Mouse (Mus musculus): ENCODE results near the gene Zfp697.
"Not testable (repeated sequence)": the region's sequence is repeated elsewhere in the genome, so short reads cannot be mapped to it uniquely, and the experiment has no call there.

Zfp697 gene

DNA sequence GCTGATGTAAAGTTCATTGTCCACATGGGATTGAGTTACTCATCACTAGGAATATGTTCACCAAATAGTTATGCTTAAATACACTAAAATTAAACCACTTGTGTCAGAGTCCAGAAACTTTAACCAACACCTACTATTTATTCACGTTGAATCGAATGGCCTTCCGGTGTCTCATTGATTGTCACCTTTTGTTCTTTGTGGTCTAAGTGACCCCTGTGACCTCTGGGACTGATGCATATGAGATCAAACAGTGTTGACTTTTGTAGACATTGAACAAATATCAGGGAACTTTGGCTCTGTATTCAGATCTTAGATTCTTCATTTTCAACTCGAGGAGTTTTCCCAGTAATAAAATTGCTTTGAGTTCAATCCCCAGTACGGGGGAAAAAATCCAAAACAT, 125.0 kb downstream of the Zfp697 start:
- DNase-seq (ENCODE audit: low read depth, low spot score): not testable (repeated sequence)

DNA sequence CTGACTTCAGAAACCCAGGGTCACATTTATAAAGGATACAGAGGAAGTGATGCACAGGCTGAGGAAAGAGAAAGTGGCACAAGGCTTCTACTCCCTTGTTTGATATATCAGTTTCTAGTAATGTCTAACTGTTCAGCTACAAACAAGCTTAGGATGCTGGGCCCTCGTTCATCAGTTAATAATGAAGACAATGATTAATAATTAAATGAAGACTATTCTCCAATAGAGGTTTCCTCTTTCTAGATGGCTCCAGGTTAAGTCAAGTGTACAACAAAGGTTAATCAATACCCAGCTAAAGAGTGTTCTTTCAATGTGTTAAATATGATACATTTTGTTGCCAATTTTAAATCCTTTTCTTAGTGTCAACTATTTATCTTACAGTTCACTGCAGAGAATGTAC, 128.2 kb downstream of the Zfp697 start, which contains the start of gene Hsd3b4:
Gene Hsd3b4, minus strand, starts transcription at position 101 of the 400 bp plus-strand sequence.
- DNase-seq (ENCODE audit: low read depth, low spot score): not testable (repeated sequence)

DNA sequence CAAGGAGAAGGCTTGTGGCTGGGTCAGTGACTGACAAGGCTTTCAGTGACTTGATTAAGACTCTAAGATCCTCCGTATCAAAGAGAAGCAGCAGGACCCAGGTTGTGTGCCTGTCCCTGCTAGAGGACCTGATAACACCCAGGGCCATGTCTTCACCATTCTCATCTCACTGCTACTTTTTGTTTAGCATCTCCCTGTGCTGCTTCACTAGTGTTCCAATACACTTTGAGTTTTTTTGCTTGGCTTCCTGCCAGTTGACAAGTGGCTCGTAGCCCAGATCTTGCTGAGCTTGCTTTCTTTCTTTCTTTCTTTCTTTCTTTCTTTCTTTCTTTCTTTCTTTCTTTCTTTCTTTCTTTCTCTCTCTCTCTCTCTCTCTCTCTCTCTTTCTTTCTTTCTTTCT, 140.5 kb downstream of the Zfp697 start:
- DNase-seq (ENCODE audit: low read depth, low spot score): not testable (repeated sequence)

DNA sequence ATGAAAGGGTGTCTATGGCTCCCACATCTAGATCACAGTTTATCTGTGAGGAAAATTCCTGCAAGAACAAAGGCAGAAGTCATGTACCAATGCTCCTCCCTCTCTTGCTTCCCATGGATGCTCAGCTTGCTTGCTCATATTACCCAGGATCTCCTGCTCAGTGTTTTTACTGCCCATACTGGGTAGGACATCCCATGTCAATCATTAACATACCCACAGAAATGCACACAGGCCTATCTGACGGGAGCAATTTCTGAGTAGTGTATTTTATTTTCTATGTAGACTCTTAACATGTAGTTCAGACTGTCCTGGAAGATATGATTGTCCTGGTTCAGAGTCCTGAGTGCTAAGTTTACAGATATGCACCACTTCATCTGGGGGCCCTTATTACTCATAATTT, 142.3 kb downstream of the Zfp697 start:
- DNase-seq (ENCODE audit: low read depth, low spot score): not testable (repeated sequence)

DNA sequence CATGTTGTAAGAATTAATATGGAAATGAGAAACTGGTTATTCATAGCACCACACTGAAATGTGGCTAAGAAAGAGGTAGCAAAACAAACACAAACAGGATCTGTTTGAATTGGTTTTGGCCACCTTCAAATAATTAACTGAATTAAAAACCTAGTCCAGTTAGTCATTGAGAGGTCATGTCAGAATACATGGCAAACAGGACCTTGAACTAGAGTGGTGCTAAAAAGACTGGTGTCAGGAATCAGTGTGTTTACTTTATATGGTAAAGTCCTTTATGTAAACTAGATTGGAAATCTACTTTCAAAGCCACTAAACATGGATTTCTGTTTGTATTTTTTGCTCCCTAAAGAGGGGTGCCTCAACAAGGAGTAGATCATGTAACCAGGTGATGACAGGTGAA, 142.7 kb downstream of the Zfp697 start:
- not testable (repeated sequence) for DNase-seq (ENCODE audit: low read depth, low spot score)

DNA sequence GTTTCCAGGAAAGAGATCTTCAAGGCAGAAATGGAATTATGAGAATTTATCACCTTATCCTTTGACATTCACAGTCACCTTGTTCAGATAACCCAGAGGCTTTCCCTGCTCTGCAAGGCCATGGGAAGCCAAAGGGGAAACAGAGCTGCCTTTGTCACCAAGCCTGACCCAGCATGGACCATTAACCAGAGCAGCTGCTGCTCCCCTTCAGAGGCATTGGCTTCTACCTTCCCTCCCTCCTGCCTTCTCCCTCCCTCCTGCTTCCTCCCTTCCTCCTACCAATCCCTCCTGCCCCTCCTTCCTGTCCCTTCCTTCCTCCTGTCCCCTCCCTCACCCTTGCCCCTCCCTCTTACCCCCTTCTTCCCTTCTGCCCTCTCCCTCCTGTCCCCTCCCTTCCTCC, 165.4 kb downstream of the Zfp697 start:
- not testable (repeated sequence) for DNase-seq (ENCODE audit: low read depth, low spot score)

DNA sequence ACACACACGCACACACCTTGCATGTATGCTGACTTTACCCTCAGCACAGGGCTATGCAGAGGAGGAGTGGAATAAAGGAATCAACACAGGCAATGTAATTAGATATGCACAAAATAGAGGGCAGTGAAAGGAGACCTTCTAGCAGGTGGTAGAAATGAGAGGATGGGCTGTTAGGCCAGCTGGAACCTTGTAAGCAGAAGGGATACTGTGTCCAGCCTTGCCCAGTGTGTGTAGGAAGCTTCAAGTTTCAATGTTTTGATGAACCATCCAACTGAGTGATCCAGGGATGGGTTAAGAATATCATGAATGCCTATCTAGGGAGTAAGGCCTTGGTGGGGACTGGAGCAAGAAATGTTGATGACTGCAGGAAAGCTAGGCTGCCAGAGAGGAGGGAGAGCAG, 166.2 kb downstream of the Zfp697 start:
- DNase-seq (ENCODE audit: low read depth, low spot score): not testable (repeated sequence)

DNA sequence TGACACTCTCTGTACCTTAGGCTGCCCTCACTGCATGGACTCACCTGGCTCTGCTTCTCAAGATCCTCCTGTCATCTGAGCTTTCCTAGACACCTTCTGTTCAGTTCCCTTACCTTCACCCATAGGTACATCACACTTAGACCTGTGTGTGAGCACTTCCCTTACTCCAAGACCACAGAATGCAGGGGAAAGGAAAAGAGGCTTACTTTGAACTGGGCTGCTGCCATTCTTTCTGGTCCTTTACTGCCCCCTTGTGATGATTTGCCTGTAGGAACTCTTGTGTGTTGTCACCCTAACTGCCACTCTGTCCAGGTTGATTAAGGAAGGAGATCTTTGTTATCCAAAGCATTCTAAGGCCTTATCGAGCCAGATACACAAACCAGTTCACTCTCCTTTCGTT, 168.0 kb downstream of the Zfp697 start:
- DNase-seq (ENCODE audit: low read depth, low spot score): not testable (repeated sequence)

DNA sequence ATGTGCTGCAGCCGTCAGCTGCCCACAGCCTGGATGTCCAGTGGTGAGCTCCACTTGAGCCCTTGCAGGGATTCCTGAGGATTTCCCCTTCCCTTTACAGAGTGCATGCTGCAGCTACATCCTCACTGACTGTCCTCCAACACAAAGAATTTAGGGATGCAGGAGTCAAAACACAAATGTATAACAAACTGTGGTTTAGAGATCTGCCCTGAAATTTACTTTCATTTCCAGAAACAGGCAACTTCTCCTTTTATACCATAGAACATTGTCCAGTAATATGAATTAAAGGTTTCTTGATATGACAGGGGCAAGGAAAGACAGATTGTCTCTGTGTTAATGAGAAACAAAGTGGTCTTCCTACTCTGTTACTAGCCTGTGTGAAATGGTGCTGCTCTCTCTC, 168.6 kb downstream of the Zfp697 start:
- DNase-seq (ENCODE audit: low read depth, low spot score): not testable (repeated sequence)

DNA sequence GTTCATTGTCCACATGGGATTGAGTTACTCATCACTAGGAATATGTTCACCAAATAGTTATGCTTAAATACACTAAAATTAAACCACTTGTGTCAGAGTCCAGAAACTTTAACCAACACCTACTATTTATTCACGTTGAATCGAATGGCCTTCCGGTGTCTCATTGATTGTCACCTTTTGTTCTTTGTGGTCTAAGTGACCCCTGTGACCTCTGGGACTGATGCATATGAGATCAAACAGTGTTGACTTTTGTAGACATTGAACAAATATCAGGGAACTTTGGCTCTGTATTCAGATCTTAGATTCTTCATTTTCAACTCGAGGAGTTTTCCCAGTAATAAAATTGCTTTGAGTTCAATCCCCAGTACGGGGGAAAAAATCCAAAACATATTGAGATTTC, 178.4 kb downstream of the Zfp697 start:
- not testable (repeated sequence) for DNase-seq (ENCODE audit: low read depth, low spot score)

DNA sequence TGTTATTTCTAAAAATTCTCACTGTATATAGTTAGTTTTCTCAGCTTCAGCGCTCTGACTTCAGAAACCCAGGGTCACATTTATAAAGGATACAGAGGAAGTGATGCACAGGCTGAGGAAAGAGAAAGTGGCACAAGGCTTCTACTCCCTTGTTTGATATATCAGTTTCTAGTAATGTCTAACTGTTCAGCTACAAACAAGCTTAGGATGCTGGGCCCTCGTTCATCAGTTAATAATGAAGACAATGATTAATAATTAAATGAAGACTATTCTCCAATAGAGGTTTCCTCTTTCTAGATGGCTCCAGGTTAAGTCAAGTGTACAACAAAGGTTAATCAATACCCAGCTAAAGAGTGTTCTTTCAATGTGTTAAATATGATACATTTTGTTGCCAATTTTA, 181.6 kb downstream of the Zfp697 start:
- not testable (repeated sequence) for DNase-seq (ENCODE audit: low read depth, low spot score)

DNA sequence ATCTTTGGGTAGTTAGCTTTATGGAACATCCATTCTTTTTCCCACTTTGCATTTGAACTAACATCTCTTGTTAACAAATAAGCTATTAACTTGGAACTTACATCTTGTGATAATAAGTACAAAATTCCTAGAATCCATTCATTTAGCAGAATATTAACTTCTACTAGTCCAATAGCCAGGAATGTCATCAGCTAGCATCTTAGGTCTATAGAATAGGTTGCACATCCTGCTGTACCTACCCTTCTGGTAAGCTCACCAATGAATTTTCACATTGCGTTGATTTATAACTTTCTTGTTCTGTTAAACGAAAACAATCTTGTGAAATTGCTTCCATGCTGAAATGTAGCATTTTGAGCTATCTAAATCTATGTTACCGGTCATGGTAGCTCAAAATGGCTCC, 182.6 kb downstream of the Zfp697 start:
- DNase-seq (ENCODE audit: low read depth, low spot score): not testable (repeated sequence)

DNA sequence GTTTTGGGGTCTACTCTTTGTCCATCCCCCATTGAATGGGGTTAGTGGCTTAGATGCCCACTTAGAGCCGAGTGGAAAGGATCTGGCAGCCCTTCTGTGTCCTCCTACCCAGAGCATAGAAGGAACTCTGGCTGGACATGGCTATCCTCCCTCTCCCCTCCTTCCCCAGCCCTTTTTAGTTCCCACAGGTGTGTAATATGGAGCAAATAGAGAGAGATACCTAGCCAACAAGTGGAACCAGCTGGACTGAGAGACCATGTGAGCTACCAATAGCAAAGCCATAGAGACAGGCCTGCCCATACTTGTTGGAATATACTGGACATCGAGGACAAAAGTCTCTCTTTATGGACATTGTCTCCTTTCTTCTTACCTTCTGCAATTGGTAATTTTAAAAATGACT, 185.5 kb downstream of the Zfp697 start:
- not testable (repeated sequence) for DNase-seq (ENCODE audit: low read depth, low spot score)

DNA sequence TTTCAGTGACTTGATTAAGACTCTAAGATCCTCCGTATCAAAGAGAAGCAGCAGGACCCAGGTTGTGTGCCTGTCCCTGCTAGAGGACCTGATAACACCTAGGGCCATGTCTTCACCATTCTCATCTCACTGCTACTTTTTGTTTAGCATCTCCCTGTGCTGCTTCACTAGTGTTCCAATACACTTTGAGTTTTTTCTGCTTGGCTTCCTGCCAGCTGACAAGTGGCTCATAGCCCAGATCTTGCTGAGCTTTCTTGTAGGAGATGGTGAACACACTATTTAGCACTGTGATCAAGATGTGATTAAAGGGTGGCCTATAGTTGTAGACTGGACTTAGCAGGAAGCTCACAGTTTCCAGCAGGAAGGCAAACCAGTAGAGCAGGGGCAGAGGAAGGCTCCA, 198.8 kb downstream of the Zfp697 start:
- not testable (repeated sequence) for DNase-seq (ENCODE audit: low read depth, low spot score)

DNA sequence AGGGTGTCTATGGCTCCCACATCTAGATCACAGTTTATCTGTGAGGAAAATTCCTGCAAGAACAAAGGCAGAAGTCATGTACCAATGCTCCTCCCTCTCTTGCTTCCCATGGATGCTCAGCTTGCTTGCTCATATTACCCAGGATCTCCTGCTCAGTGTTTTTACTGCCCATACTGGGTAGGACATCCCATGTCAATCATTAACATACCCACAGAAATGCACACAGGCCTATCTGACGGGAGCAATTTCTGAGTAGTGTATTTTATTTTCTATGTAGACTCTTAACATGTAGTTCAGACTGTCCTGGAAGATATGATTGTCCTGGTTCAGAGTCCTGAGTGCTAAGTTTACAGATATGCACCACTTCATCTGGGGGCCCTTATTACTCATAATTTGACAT, 199.9 kb downstream of the Zfp697 start:
- not testable (repeated sequence) for DNase-seq (ENCODE audit: low read depth, low spot score)

DNA sequence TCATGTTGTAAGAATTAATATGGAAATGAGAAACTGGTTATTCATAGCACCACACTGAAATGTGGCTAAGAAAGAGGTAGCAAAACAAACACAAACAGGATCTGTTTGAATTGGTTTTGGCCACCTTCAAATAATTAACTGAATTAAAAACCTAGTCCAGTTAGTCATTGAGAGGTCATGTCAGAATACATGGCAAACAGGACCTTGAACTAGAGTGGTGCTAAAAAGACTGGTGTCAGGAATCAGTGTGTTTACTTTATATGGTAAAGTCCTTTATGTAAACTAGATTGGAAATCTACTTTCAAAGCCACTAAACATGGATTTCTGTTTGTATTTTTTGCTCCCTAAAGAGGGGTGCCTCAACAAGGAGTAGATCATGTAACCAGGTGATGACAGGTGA, 200.4 kb downstream of the Zfp697 start:
- DNase-seq (ENCODE audit: low read depth, low spot score): not testable (repeated sequence)

DNA sequence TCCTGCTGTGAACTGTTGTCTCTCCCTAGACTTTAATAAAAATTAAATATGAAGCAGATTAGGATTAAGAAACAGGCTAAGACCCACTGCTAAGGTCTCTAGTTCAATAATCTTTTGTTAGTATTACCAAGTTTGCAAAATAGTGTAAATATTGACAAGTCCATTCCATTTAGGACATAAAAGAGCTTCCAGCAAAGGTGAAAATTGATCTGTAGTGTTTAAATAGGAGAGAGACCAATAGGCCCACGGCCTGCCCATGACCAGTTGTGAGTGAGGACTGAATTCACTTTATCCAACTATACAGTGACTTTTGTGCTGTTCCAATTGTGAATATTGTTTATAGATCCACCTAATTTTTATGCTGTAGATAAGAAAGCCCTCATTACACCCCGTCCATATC, 205.5 kb downstream of the Zfp697 start:
- no peak for DNase-seq (ENCODE audit: low read depth, low spot score)

DNA sequence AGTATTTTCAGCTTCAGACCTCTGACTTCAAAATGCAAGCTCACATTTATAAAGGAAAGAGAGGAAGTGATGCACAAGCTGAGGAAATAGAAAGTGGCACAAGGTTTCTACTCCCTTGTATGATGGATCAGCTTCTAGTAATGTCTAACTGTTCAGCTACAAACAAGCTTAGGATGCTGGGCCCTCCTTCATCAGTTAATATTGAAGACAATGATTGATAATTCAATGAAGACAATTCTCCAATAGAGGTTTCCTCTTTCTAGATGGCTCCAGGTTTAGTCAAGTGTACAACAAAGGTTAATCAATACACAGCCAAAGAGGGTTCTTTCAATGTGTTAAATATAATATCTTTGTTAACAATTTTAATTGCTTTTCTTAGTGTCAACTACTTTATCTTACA, 206.4 kb downstream of the Zfp697 start, which contains the start of gene Gm10681:
Gene Gm10681, minus strand, starts transcription at position 101 of the 400 bp plus-strand sequence.
- no peak for DNase-seq (ENCODE audit: low read depth, low spot score)

DNA sequence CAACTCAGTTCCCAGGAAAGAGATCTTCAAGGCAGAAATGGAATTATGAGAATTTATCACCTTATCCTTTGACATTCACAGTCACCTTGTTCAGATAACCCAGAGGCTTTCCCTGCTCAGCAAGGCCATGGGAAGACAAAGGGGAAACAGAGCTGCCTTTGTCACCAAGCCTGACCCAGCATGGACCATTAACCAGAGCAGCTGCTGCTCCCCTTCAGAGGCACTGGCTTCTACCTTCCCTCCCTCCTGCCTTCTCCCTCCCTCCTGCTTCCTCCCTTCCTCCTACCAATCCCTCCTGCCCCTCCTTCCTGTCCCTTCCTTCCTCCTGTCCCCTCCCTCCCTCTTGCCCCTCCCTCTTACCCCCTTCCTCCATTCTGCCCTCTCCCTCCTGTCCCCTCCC, 231.3 kb downstream of the Zfp697 start:
- not testable (repeated sequence) for DNase-seq (ENCODE audit: low read depth, low spot score)

DNA sequence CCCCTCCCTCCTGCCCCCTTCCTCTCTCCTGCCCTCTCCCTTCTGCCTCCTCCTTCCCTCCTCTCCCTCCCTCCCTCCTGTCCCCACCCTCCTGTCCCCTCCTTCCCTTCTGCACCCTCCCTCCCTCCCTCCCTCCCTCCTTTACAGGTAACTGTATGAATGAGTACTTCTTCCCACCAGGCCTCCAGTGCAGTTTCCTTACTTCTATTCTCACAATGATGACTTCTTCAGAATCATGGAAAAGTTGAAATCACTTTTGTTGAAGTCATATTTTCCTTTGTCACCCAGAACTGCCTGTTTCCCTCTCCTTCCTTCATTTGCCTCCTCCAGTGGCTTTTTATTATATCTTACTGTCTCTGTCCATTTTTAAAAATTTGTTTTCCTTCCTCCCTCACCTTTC, 231.7 kb downstream of the Zfp697 start:
- no peak for DNase-seq (ENCODE audit: low read depth, low spot score)

DNA sequence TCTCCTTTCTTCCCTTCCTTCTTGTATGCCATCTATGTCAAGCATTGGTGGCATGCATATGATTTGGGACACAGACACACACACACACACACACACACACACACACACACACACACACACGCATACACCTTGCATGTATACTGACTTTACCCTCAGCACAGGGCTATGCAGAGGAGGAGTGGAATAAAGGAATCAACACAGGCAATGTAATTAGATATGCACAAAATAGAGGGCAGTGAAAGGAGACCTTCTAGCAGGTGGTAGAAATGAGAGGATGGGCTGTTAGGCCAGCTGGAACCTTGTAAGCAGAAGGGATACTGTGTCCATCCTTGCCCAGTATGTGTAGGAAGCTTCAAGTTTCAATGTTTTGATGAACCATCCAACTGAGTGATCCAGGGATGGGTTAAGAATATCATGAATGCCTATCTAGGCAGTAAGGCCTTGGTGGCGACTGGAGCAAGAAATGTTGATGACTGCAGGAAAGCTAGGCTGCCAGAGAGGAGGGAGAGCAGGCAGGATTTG, 232.2 kb downstream of the Zfp697 start:
- not testable (repeated sequence) for DNase-seq (ENCODE audit: low read depth, low spot score)

DNA sequence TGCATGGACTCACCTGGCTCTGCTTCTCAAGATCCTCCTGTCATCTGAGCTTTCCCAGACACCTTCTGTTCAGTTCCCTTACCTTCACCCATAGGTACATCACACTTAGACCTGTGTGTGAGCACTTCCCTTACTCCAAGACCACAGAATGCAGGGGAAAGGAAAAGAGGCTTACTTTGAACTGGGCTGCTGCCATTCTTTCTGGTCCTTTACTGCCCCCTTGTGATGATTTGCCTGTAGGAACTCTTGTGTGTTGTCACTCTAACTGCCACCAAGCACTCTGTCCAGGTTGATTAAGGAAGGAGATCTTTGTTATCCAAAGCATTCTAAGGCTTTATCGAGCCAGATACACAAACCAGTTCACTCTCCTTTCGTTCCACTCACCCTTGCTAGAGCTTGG, 234.0 kb downstream of the Zfp697 start:
- not testable (repeated sequence) for DNase-seq (ENCODE audit: low read depth, low spot score)

DNA sequence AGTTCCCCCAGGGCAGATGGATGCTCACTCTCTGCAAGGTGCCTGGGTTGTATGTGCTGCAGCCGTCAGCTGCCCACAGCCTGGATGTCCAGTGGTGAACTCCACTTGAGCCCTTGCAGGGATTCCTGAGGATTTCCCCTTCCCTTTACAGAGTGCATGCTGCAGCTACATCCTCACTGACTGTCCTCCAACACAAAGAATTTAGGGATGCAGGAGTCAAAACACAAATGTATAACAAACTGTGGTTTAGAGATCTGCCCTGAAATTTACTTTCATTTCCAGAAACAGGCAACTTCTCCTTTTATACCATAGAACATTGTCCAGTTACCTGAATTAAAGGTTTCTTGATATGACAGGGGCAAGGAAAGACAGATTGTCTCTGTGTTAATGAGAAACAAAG, 234.5 kb downstream of the Zfp697 start:
- not testable (repeated sequence) for DNase-seq (ENCODE audit: low read depth, low spot score)

DNA sequence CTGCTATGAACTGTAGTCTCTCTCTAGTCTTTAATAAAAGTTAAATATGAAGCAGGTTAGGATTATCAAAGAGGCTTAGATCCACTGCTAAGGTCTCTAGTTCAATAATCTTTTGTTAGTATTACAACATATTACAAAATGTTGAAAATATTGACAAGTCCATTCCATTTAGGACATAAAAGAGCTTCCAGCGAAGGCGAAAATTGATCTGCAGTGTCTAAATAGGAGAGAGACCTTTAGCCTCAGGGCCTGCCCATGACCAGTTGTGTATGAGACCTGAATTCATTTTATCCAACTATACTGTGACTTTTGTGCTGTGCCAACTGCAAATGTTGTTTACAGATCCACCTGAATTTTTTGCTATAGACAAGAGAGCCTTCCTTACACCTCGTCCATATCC, 247.4 kb downstream of the Zfp697 start:
- no peak for DNase-seq (ENCODE audit: low read depth, low spot score)

Measured in R1 (cell line).